Mouse (Mus musculus) right cerebral cortex, adult 18-20 months (tissue): ENCODE results near the gene Dcst1.
A peak's percentile ranks its signal among the peaks of the same experiment; 100 is the strongest.

Experiments
- DNase-seq: peaks from one replicate; pipeline ENCODE4 v3.0.0; 2022; ENCODE audit warnings: mixed read lengths

The Dcst1 gene

GRCm38 (mm10) chr3:89330948-89331347, 34.1 kb downstream of the Dcst1 start:
- DNase-seq = no peak

GRCm38 (mm10) chr3:89330346-89330745, 34.7 kb downstream of the Dcst1 start:
- DNase-seq = no peak

- DNase-seq = no peak
Observed at GRCm38 (mm10) chr3:89328623-89329022, 36.4 kb downstream of the Dcst1 start.

- no peak for DNase-seq
Observed at GRCm38 (mm10) chr3:89327371-89327870, 37.6 kb downstream of the Dcst1 start.

- no peak for DNase-seq
Observed at GRCm38 (mm10) chr3:89325882-89326281, 39.2 kb downstream of the Dcst1 start.

GRCm38 (mm10) chr3:89322514-89323165, 42.4 kb downstream of the Dcst1 start, which contains the start of gene Efna3:
Gene Efna3 (minus strand): TSS chr3:89322965.
- peak; percentile 91 for DNase-seq

- no peak for DNase-seq
Observed at GRCm38 (mm10) chr3:89322131-89322500, 42.9 kb downstream of the Dcst1 start.

GRCm38 (mm10) chr3:89321183-89322130, 43.6 kb downstream of the Dcst1 start:
- peak; percentile 39 for DNase-seq

- peak; percentile 59 for DNase-seq
Observed at GRCm38 (mm10) chr3:89320581-89321182, 44.4 kb downstream of the Dcst1 start.

GRCm38 (mm10) chr3:89319591-89320350, 45.3 kb downstream of the Dcst1 start:
- peak; percentile 65 for DNase-seq

GRCm38 (mm10) chr3:89318971-89319590, 46.0 kb downstream of the Dcst1 start:
- no peak for DNase-seq

GRCm38 (mm10) chr3:89318316-89318715, 46.7 kb downstream of the Dcst1 start:
- DNase-seq = no peak

GRCm38 (mm10) chr3:89317246-89317645, 47.8 kb downstream of the Dcst1 start:
- DNase-seq = peak; percentile 32

GRCm38 (mm10) chr3:89316833-89317232, 48.2 kb downstream of the Dcst1 start:
- peak; percentile 91 for DNase-seq

- peak; percentile 51 for DNase-seq
Observed at GRCm38 (mm10) chr3:89315930-89316831, 48.9 kb downstream of the Dcst1 start.

GRCm38 (mm10) chr3:89315195-89315929, 49.7 kb downstream of the Dcst1 start:
- peak; percentile 73 for DNase-seq

GRCm38 (mm10) chr3:89314791-89315190, 50.3 kb downstream of the Dcst1 start:
- DNase-seq = no peak

GRCm38 (mm10) chr3:89314340-89314739, 50.7 kb downstream of the Dcst1 start:
- DNase-seq = no peak

- DNase-seq = peak; percentile 53
Observed at GRCm38 (mm10) chr3:89308089-89308488, 57.0 kb downstream of the Dcst1 start.
